Mouse (Mus musculus) layer of hippocampus, adult 18-20 months (tissue): ENCODE measurements around the gene Map3k1. TPM values are rescaled to one million over a fixed set of nuclear protein-coding genes. Genes with fewer than 3 reads are reported as not detected.
"Not testable (repeated sequence)": the region's sequence is repeated elsewhere in the genome, so short reads cannot be mapped to it uniquely, and the experiment has no call there.

Source experiments
- DNase-seq, 2 experiments: peaks; one replicate each; pipeline ENCODE4 v3.0.0; 2022; ENCODE audit warnings: low spot score in 2 of 2
- total RNA-seq, 2 experiments: library from RNA; stranded (reverse); gene quantifications; 2 replicates each; pipeline ENCODE4 v1.2.3; 2021

The Map3k1 gene
- total RNA-seq, 2 experiments from 2014 or later, result 9.4 to 10.1 TPM

DNA sequence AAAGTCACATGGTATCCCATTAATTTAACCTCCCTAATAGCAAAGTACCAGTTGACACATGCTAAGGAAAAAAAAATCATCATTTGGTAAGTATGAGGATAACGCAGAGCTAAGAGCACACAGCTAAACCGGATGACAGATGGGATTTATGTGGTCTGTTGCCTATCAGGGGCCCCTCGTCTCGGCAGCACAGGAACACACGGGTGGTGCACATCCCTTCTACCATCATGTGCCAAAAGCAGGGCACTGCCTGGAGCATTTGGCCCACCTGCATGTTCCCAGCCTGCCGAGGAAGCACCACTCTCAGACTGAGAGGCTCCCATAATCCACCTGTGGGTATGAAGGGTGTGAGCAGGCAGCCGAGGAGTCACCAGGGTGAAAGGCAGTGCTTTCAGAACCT lies 63.6 kb downstream of the Map3k1 start:
- no peak for DNase-seq

DNA sequence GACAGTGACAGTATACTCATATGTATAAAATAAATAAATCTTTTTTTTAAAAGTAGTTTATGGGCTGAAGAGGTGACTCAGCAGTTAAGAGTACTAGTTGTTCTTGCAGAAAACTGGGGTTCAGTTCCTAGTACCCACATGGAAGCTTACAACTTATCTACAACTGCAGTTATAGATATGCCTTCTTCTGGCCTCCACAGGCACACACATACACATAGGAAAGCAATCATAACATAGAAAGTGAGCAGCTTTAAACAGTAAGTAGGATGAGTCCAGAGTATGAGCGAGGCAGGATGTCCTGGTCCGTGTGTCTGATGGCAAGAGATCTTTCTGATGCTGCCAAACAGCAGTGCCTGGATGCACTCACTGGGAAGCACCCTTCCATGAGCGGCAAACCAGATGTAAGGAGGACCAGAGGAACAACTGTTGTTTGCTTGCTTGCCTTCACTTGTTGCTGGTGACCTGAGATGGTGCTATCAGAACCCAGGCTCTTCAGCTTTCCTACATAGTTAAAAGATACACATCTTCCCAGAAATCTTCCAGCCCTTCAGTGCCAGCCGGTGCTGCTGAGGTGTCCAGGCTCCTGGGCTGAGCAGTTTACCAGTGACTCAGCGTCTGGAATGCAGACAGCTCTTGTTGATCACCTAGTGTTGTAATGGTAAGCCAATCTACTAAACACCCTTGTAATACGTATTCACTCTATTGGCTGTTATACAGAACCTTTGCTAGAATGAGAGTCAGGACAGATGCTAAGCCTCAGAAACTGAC lies 64.4 kb downstream of the Map3k1 start:
- DNase-seq, result no peak

DNA sequence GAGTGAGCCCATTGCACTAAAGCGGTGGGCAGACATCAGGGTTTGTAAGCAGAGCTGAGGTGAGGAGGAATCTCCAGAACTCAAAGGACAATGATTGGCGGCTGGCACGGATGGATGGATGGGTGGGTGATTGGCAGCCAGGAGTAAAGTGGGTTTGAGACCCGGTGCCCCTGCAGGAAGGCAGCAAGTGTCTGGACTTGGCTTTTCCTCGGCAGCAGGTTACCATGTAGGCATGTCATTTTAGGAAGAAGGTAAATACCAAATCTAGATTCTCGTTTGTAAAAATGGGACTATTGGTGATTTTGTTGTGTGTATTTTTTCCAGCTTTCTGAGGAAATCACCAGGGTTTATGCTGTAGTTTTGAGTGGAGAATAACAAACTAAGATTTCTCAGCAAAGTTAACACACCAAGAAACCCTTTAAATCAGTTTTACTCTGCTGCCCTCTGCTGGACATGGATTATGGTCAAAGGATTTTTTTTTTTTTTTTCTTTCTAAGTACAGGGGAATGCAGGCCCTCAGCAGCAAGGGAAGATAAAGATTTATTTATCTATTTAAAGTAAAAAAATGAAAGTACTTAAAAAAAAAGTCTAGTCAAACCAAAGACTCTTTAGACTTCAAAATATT lies 66.7 kb downstream of the Map3k1 start:
- peak in 1 of 2 experiments; percentile 71 for DNase-seq

DNA sequence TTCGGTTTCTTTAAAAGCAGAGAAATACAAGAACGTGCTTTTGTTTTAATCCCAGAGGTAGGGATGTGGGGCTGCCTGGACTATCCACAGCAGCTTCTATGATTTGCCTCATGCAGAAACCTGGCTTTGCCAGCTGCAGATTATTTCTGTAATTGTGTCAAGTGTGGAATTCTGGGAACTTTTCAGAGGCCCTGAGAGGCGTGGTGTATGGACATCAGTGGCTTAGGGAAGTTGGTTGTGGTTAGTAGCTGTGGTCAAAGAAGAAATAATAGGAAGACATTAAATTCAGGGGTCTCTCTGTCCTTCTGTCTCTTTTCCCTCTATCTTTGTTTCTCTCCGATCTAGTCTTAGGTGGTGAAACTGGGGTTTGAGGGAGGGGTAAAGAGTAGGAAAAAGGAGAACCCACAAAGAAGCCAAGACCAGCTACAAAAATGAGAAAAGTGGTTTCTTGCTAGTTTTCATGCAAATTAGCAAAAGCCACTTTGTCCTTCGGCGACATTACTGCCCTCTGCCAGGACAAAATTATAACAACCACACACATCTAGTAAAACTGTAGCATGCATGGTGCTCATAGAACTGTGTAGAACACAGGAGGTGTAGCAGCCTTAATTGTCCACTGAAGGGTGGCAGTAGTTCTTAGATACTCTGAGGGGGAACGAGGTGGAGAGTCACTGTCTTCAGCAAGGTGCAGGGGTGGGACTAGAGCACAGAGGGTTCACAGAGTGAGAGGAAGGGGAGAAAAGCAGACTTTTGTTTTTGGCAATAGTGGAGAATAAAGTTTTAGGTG lies 67.4 kb downstream of the Map3k1 start:
- DNase-seq, result no peak

DNA sequence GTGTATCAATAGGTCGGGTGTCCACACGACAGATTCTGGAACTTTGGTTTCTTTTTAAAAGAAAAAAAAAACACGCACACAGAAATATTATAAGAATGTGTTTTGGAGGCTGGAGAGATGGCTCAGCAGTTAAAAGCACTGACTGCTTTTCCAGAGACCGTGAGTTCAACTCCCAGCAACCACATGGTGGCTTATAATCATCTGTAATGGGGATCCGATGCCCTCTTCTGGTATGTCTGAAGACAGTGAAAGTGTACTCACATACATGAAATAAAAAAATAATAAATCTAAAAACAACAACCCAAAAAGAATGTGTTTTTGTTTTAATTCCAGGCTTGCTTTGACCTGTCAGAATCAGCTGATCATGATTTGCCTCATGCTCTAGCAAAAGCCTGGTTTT lies 81.9 kb downstream of the Map3k1 start:
- DNase-seq, result no peak

DNA sequence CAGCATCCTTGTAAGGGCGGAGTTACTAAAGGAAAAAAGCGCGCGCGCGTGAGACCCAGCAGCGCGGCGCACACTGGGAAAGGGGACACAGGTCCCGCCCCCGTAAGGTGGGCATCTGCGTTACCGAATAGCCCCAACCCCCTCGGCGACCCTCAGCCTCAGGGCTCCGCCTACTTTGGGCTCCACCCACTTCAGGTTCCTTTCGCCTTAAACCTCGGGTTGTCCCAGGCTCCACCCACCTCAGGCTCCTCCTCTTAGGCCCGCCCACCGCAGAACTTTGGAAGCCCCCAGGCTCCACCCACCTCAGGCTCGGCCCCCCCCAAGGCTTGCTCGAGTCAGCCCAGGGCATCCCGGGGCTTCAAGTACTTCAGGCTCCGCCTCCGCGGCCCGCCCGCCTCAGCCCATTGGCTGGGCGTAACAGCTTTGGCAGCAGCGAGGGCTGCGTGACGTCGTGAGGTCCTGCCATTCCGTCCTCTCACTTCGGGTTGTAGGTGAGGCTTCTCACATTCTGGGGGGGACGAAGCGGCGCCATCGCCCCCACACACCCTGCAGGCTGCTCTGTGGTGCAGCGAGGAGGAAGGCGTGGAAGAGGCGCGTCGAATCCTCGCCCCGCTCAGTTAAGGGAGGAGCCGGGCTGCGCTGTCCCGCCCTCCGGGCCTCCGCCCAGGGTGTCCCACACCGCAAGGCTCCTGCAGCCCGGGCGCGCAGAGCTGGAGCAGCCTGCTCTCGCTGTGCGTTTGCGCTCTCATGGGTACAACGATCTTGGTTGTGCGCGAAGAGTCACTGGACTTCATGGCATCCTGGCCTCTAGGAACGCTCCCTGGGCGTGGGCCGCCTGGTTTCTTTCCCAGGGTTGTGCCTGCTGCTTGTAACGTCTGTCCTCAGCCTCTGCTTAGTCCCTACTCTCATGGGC lies 83.4 kb downstream of the Map3k1 start:
- peak; percentile 86 to 95 for DNase-seq

DNA sequence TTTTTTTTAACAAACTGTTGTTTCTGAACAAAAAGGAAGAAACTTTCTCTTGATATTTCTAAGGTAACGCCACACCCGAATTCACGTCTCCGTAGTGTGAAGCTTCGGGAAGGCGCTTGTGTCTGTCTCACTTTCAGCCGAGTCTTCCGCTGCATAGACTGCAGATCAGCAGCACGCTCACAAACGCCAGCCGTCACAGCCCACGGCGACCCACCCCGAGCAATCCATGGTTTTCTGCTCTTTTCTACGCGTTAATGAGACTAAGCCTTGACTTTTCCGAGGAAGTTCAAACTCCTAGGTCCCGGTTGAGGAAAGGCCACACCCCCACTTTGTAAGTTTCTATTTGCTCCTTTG lies 84.0 kb downstream of the Map3k1 start:
- no peak for DNase-seq

DNA sequence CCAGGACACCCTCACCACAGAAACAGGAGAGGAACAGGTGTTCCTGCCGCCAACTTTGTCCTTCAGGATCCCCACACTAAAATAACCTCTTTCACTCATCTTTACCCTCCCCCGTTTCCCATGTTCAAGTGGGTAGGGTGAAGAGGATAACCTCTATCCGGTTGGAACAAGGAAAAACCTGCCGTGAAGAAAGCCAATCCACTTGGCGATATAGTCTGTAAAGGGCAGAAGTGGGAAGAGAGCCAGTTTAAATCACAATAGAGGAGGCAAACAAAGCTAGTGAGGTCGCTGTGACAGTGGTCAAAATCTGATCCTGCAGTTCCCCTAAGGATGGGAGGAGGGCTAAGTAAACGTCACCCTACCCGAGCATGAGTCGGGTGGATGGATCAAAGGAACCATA lies 89.1 kb downstream of the Map3k1 start:
- no peak for DNase-seq

DNA sequence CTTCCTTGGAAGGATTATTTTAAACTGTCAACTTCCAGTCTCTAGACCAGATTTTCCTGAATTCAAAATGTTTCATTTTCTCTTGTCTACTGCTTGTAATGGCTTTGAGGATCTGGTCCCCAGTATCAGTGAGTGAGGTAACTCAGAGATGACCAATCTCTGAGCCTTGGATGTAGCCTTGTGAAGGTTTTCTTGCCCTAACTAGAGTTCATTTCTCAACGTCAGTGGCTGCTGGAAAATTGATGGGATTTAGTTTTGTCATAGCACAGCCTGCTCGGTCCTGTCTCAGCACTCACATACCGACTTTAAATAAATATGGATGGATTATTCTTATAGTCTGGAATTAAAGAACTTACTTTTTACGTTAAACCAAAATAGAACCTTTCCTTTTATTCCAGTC lies 98.3 kb downstream of the Map3k1 start:
- DNase-seq, result no peak

DNA sequence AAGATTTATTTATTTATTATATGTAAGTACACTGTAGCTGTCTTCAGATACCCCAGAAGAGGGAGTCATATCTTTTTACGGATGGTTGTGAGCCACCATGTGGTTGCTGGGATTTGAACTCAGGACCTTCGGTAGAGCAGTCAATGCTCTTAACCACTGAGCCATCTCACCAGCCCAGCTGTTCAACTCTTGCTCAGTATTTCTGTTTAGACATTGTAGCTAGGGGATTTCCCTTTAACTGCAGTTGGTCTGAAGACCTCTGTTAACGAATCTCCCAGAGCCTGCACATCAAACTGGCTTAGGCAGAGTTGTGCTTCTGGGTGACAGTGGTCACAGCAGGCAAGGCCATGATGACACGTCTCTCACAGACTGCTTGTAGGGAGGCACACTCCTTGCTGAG lies 104.8 kb downstream of the Map3k1 start:
- DNase-seq, result not testable (repeated sequence)

DNA sequence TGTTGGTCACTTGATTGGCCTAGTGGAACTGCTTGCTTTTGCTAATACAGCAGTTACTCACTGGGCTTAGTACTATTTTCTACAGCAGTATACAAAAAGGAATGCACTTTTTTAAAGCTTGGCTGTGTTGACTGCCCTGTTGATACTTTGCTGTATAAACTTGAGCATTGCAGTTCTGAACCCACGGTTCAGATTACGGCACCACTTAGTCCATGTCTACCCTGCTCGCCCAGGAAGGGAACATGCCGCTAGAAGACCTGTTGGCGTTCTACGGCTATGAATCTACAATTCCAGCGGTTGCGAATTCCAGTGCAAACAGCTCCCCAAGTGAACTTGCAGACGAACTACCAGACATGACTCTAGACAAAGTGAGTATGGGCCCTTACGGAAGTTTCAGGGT lies 105.4 kb downstream of the Map3k1 start:
- DNase-seq, result no peak

Other genes with a start within 250 kb of the Map3k1 start
- not detected for gene Gm10198, start 216.2 kb downstream of the Map3k1 start, total RNA-seq
- gene Mier3, start 128.0 kb downstream of the Map3k1 start, total RNA-seq, result 10 to 100 TPM; 27.6 to 28.0 TPM